In the genomic region with DNA sequence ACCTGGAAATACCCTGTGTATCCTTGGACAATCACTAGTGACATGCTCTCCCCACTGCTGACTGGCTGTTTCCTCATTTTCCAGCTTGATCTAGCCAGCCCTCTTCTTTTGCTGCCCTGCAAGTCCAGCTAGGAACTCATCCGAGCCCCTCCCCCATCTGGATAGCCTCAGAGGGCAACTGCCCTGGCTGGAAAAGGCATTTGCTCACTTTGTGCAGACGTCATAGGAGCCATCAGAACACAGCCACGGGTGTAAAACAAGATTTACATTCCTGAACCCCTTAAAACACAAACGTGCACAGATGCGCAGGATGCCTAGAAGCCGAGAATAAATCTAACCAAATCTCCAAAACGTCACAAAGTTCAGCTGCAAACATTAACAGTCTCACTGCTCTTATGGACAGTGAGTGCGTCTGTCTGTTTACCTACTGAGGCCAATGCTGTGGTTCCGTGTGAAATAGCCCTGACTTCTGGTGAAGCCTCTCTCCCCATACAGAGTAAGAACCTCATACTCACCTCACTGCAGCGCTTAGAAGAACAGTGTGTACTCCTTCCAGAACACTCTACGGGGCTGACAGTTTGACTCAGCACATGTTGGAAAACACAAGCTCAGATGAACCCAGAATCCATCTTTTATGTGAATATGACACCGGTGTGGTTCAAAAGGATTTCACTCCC, we compare ENCODE assay signal across 12 mouse cellular contexts.
A peak's percentile ranks its signal among the peaks of the same experiment; 100 is the strongest.
DNase-seq lines count a peak whose midpoint lies in the region; ATAC-seq and TF ChIP-seq lines count a peak whose summit lies in the region.
"Had no signal": no experiment of that assay in that cellular context is flagged by ENCODE, and none has a peak within 500 bp of the region (broad histone marks: within the 10 kb centered on the region; RNA-seq: fewer than 3 reads in every experiment).

No protein-coding gene starts in this region.

- TF ChIP-seq CTCF in gastrocnemius, adult 2 months (IDR thresholded peaks at IDR 0.05): no peak
- TF ChIP-seq CTCF in layer of hippocampus, adult 2 months (conservative IDR thresholded peaks at IDR 0.05): no peak

- no peak overlapping the region for H3K4me2 ChIP-seq in kidney, embryonic 16.5 days (replicated peaks; ENCODE audit: low read depth, low read length)
- H3K4me2 ChIP-seq in embryonic facial prominence, embryonic 14.5 days (ENCODE audit: low read depth, low read length): no peak overlapping the region
- H3K4me2 ChIP-seq: midbrain, embryonic 11.5 days had no signal

- H3K27me3 ChIP-seq in kidney, embryonic 16.5 days (ENCODE audit: insufficient read depth, low read length): no peaks in the 10 kb centered on the region
- no peaks in the 10 kb centered on the region for H3K27me3 ChIP-seq in embryonic facial prominence, embryonic 14.5 days (replicated peaks; ENCODE audit: control insufficient read depth, insufficient read depth, low read length)

- WGBS in kidney, embryonic 16.5 days: 35% methylated on average over 12 of the region's 12 CpGs
- 57% methylated on average over 12 of the region's 12 CpGs for WGBS in embryonic facial prominence, embryonic 14.5 days

- DNase-seq in gastrocnemius, adult 2 months: peak; percentile 39
- DNase-seq in gastrocnemius, adult 18-20 months (ENCODE audit: low spot score): no peak
- no peak for DNase-seq in kidney, adult 9 months
- peak; percentile 19 for DNase-seq in embryonic facial prominence, embryonic 14.5 days (ENCODE audit: low spot score)
- peak; percentile 27 for DNase-seq in lung, postnatal 36 days
- DNase-seq in layer of hippocampus, adult 2 months (ENCODE audit: low spot score in 2 of 2): no peak
- DNase-seq: left cerebral cortex, postnatal 4 days; thymus, postnatal 25 days had no signal

- peaks cover 7% of the 10 kb centered on the region; the same call in 1 of the 2 replicates for H3K4me1 ChIP-seq in kidney, embryonic 16.5 days (ENCODE audit: insufficient read depth, low read length)
- no peaks in the 10 kb centered on the region for H3K4me1 ChIP-seq in embryonic facial prominence, embryonic 14.5 days (ENCODE audit: control insufficient read depth, insufficient read depth, low read length)

- no peak overlapping the region for H3K4me3 ChIP-seq in gastrocnemius, adult 2 months
- no peak overlapping the region for H3K4me3 ChIP-seq in kidney, embryonic 16.5 days (ENCODE audit: low read length)
- H3K4me3 ChIP-seq in embryonic facial prominence, embryonic 14.5 days (ENCODE audit: low read depth, low read length): no peak overlapping the region
- H3K4me3 ChIP-seq in layer of hippocampus, adult 2 months: no peak overlapping the region

- H3K36me3 ChIP-seq in kidney, embryonic 16.5 days (ENCODE audit: insufficient read depth, low read length): no peaks in the 10 kb centered on the region
- no peaks in the 10 kb centered on the region for H3K36me3 ChIP-seq in embryonic facial prominence, embryonic 14.5 days (ENCODE audit: control insufficient read depth, insufficient read depth, low read length)
- H3K36me3 ChIP-seq: G1E had no signal

- ATAC-seq in kidney, embryonic 16.5 days (ENCODE audit: low FRiP score, low TSS enrichment): 0 out of 2 replicates have a peak, but pooled peaks have one; percentile 19
- no peak for ATAC-seq in embryonic facial prominence, embryonic 14.5 days (ENCODE audit: low read depth)
- no peak for ATAC-seq in erythroid progenitor cell, adult 5-6 weeks (replicated peaks; ENCODE audit: low FRiP score, poor library complexity, severe bottlenecking)

- H3K9me3 ChIP-seq in kidney, embryonic 16.5 days (ENCODE audit: low read length): no peaks in the 10 kb centered on the region
- H3K9me3 ChIP-seq in embryonic facial prominence, embryonic 14.5 days (ENCODE audit: control insufficient read depth, low read length): no peaks in the 10 kb centered on the region
- H3K9me3 ChIP-seq: G1E had no signal

- no peak overlapping the region; the same call in 1 of the 2 replicates for H3K27ac ChIP-seq in gastrocnemius, adult 2 months
- no peak overlapping the region for H3K27ac ChIP-seq in kidney, embryonic 16.5 days (ENCODE audit: low read length)
- H3K27ac ChIP-seq in embryonic facial prominence, embryonic 14.5 days (replicated peaks; ENCODE audit: low read depth, low read length): no peak overlapping the region
- no peak overlapping the region for H3K27ac ChIP-seq in layer of hippocampus, adult 2 months

- intact Hi-C loops in gastrocnemius, adult 2 months (cut with DNase I): no loop called here

- H3K9ac ChIP-seq in kidney, embryonic 16.5 days (replicated peaks; ENCODE audit: low read length): no peak overlapping the region
- H3K9ac ChIP-seq in embryonic facial prominence, embryonic 14.5 days (ENCODE audit: low read depth, low read length): no peak overlapping the region

Comparison
In these comparisons a context has a peak if more than half of its experiments do, and no peak if none do; other contexts are left out.
1. DNase-seq: peak in gastrocnemius, adult 2 months (single experiment), embryonic facial prominence, embryonic 14.5 days (single experiment) and lung, postnatal 36 days (single experiment); none in gastrocnemius, adult 18-20 months (single experiment), kidney, adult 9 months (single experiment) and layer of hippocampus, adult 2 months (0 of 2).